Mouse (Mus musculus) intestine, embryonic 16.5 days (tissue): ENCODE data around the gene Trpv2. TPM values are rescaled to one million over a fixed set of nuclear protein-coding genes. Genes with fewer than 3 reads are reported as not detected.

Source experiments
- ATAC-seq: fragments of 200-750 bp; cut with Nextera tagmentation; 2 replicates; pipeline ENCODE4 v1.8.0; 2017; ENCODE audit warnings: moderate TSS enrichment, moderate library complexity
- H3K27ac ChIP-seq: fragments of 300-500 bp; sonication (generic); 2 replicates; pipeline ENCODE4 v1.5.1; 2014; ENCODE audit warnings: mild to moderate bottlenecking, low read length
- H3K27me3 ChIP-seq: fragments of 300-500 bp; sonication (generic); replicated peaks from 2 replicates; pipeline ENCODE4 v1.6.1; 2014; ENCODE audit warnings: low read length, control low read depth, mixed read lengths; ENCODE audit not compliant: control insufficient read depth, insufficient read depth
- H3K36me3 ChIP-seq: fragments of 300-500 bp; sonication (generic); 2 replicates; pipeline ENCODE4 v1.6.1; 2014; ENCODE audit warnings: low read length, control low read depth; ENCODE audit not compliant: control insufficient read depth, insufficient read depth
- H3K4me1 ChIP-seq: fragments of 300-500 bp; sonication (generic); 2 replicates; pipeline ENCODE4 v1.6.1; 2014; ENCODE audit warnings: low read length, control low read depth, mixed read lengths; ENCODE audit not compliant: control insufficient read depth, insufficient read depth
- H3K4me2 ChIP-seq: fragments of 300-500 bp; sonication (generic); 2 replicates; pipeline ENCODE4 v1.6.1; 2014; ENCODE audit warnings: low read depth, low read length, control low read depth
- H3K4me3 ChIP-seq: fragments of 300-500 bp; sonication (generic); 2 replicates; pipeline ENCODE4 v1.5.1; 2014; ENCODE audit warnings: mild to moderate bottlenecking, low read length
- H3K9ac ChIP-seq: fragments of 300-500 bp; sonication (generic); 2 replicates; pipeline ENCODE4 v1.6.1; 2014; ENCODE audit warnings: low read depth, low read length
- H3K9me3 ChIP-seq: fragments of 300-500 bp; sonication (generic); 2 replicates; pipeline ENCODE4 v1.6.1; 2016; ENCODE audit warnings: low read length, control low read depth; ENCODE audit not compliant: control insufficient read depth
- WGBS: fragments of 180-500 bp; shearing (Covaris S2); extraction: QIAGEN DNeasy Blood & Tissue Kit; methylation state at CpG from one replicate; pipeline ENCODE4 v1.1.7; 2014; 5-methylcytosine and 5-hydroxymethylcytosine counted together
- polyA plus RNA-seq: library from polyadenylated mRNA; unstranded; fragments of >200 nt; fragmentation: Nextera tagmentation; extraction: Ambion mirVana; gene quantifications from 2 replicates; pipeline ENCODE4 v1.2.1, GENCODE M21; 2015

Trpv2 gene
- polyA plus RNA-seq, 1 experiment from 2014 or later: 11.0 TPM

DNA sequence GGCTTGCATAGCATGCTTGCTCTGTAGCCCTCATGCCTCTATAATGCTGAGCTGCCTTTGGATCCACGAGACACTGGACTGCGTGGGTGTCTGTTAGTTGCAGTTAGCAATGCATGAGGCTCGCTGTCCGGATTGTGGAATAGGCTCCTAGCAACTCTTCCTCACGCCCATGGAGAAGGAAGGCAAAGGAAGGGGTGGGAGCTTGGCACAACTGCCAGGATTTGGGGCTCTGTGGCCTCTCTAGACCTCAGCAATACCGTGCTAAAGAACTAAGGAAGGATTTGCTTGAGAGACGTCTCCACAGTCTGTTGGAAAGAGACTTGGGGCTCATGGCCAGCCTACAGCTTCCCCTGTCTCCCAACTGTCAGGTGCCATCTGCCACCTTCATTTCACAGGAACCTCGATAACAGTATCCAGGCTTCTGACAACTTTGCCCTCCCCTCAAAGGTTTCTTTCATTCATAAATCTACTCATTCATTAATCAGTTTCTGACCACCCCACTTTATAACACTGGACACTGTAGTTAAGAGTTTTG, 40.7 kb downstream of the Trpv2 start:
- H3K27ac ChIP-seq: peak overlapping the region; percentile 7; the same call in 1 of the 2 replicates
- no peak overlapping the region for H3K9ac ChIP-seq
- H3K4me1 ChIP-seq: peaks cover 11% of the 10 kb centered on the region

GRCm38 (mm10) chr11:62615456-62615855, 41.2 kb downstream of the Trpv2 start:
- no peak overlapping the region for H3K9ac ChIP-seq
- H3K4me3 ChIP-seq: no peak overlapping the region
- ATAC-seq: peak; percentile 50
- 74% methylated on average over 4 of the region's 4 CpGs for WGBS
- H3K9me3 ChIP-seq: no peaks in the 10 kb centered on the region
- H3K4me1 ChIP-seq: peaks cover 11% of the 10 kb centered on the region
- H3K27ac ChIP-seq: peak overlapping the region; percentile 79
- no peaks in the 10 kb centered on the region for H3K27me3 ChIP-seq
- peaks cover 13% of the 10 kb centered on the region; the same call in 1 of the 2 replicates for H3K36me3 ChIP-seq
- H3K4me2 ChIP-seq: no peak overlapping the region

More for the DNA sequence above, 40.7 kb downstream of the Trpv2 start:
- no peaks in the 10 kb centered on the region for H3K9me3 ChIP-seq
- H3K4me3 ChIP-seq: no peak overlapping the region
- no peaks in the 10 kb centered on the region for H3K27me3 ChIP-seq
- 77% methylated on average over 8 of the region's 8 CpGs for WGBS
- ATAC-seq: no peak
- H3K36me3 ChIP-seq: peaks cover 13% of the 10 kb centered on the region; the same call in 1 of the 2 replicates
- no peak overlapping the region for H3K4me2 ChIP-seq

- H3K4me3 ChIP-seq: no peak overlapping the region
- peaks cover 13% of the 10 kb centered on the region; the same call in 1 of the 2 replicates for H3K36me3 ChIP-seq
- H3K27me3 ChIP-seq: no peaks in the 10 kb centered on the region
- H3K27ac ChIP-seq: no peak overlapping the region
- WGBS: 89% methylated on average over 8 of the region's 8 CpGs
- H3K4me1 ChIP-seq: peaks cover 28% of the 10 kb centered on the region
- no peak overlapping the region for H3K4me2 ChIP-seq
- ATAC-seq: no peak
- H3K9me3 ChIP-seq: no peaks in the 10 kb centered on the region
- no peak overlapping the region for H3K9ac ChIP-seq
Measured at GRCm38 (mm10) chr11:62621079-62621478, 46.8 kb downstream of the Trpv2 start.

GRCm38 (mm10) chr11:62621586-62622283, 47.4 kb downstream of the Trpv2 start:
- WGBS: 82% methylated on average over 4 of the region's 4 CpGs
- peak overlapping the region; percentile 48; the same call in 1 of the 2 replicates for H3K27ac ChIP-seq
- peaks cover 12% of the 10 kb centered on the region; the same call in 1 of the 2 replicates for H3K36me3 ChIP-seq
- peaks cover 28% of the 10 kb centered on the region for H3K4me1 ChIP-seq
- H3K27me3 ChIP-seq: no peaks in the 10 kb centered on the region
- no peak overlapping the region for H3K4me2 ChIP-seq
- no peak for ATAC-seq
- no peaks in the 10 kb centered on the region for H3K9me3 ChIP-seq
- no peak overlapping the region for H3K4me3 ChIP-seq
- H3K9ac ChIP-seq: 0 out of 2 replicates have a peak overlapping the region, but pooled peaks have one; percentile 14

DNA sequence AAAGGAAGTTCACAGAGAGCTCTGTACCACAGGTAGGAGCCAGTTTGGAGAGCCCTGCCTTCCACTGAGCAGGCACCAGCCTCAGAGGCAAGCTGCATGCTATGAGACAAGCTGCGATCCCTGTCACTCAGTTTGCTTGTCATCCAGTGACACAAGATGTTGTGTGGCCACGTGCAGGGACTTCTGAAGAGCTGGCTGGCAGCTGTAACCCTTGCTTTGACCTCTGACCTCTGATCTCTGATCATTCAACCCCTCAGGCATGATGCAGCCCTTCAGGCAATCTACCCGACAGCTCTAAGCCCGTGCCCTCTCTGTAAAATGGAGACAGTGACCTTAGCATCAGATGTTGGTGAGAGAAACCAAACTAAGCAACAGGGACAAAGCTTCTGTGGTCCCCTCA, 48.6 kb downstream of the Trpv2 start:
- ATAC-seq: no peak
- H3K4me3 ChIP-seq: no peak overlapping the region
- no peak overlapping the region for H3K4me2 ChIP-seq
- WGBS: 58% methylated on average over 4 of the region's 4 CpGs
- H3K4me1 ChIP-seq: peaks cover 28% of the 10 kb centered on the region
- H3K27ac ChIP-seq: peak overlapping the region; percentile 93
- peak overlapping the region; percentile 46; the same call in 1 of the 2 replicates for H3K9ac ChIP-seq
- H3K27me3 ChIP-seq: no peaks in the 10 kb centered on the region
- no peaks in the 10 kb centered on the region for H3K9me3 ChIP-seq
- H3K36me3 ChIP-seq: 0 out of 2 replicates have a peak, but pooled peaks cover 4% of the 10 kb centered on the region

- Histone ChIP-seq H3K9me3 (no peaks in the 10 kb centered on the region), H3K4me2 (peak overlapping the region; percentile 35), H3K4me3 (0 out of 2 replicates have a peak overlapping the region, but pooled peaks have one; percentile 4), H3K9ac (peak overlapping the region; percentile 35; the same call in 1 of the 2 replicates), H3K27me3 (no peaks in the 10 kb centered on the region), H3K4me1 (peaks cover 44% of the 10 kb centered on the region), H3K36me3 (no peaks in the 10 kb centered on the region), H3K27ac (peak overlapping the region; percentile 92)
- ATAC-seq: peak; percentile 87
- WGBS: 35% methylated on average over 10 of the region's 10 CpGs
Measured at GRCm38 (mm10) chr11:62624341-62625291, 50.3 kb downstream of the Trpv2 start.

DNA sequence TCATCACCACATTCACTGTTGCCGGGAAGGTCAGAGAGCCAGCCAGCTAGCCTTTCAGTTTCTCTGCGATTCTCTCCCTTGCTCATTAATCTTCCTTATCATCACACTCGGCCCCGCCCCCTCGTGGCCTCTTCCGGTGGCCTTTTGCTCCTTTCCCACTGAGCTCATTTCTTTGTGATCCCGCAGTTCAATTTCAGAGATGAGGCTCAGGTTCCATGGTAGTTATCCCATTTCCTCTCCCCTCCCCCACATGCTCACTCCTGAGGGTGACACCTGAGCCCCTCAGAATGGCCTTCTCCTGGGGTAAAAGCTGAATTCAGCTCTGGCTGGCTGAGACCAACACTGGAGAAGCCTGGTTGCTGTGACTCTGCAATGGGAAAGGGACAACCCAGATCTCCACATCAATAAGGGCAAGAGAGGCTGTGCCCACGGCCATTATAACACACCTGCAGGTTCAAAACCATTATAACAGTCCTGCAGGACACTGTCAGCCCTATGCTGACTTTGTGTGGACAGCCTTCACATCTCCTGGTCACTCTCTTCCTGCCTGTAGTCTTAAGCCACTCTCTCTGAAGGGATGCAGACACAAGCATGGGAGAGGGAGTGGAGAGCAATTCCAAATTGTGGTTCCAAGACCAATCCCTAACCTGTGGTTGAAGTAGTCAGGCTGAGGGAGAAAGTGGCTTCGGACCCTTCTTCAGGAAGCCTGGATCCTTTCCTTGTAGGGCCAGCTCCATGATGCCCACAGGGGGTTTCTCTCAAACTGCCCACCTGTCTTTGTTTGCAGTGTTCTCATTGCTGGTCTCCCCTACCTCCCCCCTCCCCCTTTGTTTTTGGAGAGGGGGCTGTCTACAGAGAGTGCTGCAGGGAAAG, 55.3 kb downstream of the Trpv2 start:
- Histone ChIP-seq H3K27me3 (no peaks in the 10 kb centered on the region), H3K9ac (peak overlapping the region; percentile 56), H3K4me3 (no peak overlapping the region), H3K27ac (peak overlapping the region; percentile 78), H3K4me1 (peaks cover 49% of the 10 kb centered on the region), H3K9me3 (no peaks in the 10 kb centered on the region), H3K4me2 (peak overlapping the region; percentile 39; the same call in 1 of the 2 replicates), H3K36me3 (no peaks in the 10 kb centered on the region)
- 8% methylated on average over 9 of the region's 9 CpGs for WGBS
- ATAC-seq: 0 out of 2 replicates have a peak, but pooled peaks have one; percentile 7

GRCm38 (mm10) chr11:62630225-62630821, 56.0 kb downstream of the Trpv2 start:
- Histone ChIP-seq H3K9ac (peak overlapping the region; percentile 56), H3K4me2 (peak overlapping the region; percentile 39), H3K4me3 (no peak overlapping the region), H3K27ac (peak overlapping the region; percentile 78), H3K36me3 (no peaks in the 10 kb centered on the region), H3K9me3 (no peaks in the 10 kb centered on the region), H3K27me3 (no peaks in the 10 kb centered on the region), H3K4me1 (peaks cover 50% of the 10 kb centered on the region)
- peak; percentile 25; the same call in 1 of the 2 replicates for ATAC-seq
- 6% methylated on average over 11 of the region's 11 CpGs for WGBS
